8 mouse cellular contexts compared by ENCODE assay signal in the genomic region with DNA sequence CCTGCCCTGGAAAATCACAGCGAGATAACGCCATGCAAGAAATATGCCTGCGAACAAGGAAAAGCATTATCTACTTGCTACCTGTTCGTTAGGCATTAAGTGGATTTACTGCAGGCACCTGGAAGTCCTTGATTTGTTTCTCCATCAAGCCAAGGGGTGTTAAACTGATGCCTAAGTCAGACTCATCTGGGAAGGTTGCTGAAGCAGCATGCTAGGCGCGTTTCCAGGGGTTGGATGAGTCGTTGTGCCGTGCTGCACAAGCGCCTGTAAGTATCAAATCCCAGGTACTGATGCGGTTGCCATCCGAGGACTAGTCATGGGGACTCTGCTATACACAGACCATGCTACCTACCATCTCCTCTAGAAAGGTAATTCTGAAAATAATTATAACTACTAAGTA. TPM values are rescaled to one million over a fixed set of nuclear protein-coding genes. Genes with fewer than 3 reads are reported as not detected.
A peak's percentile ranks its signal among the peaks of the same experiment; 100 is the strongest.
DNase-seq lines count a peak whose midpoint lies in the region; ATAC-seq and TF ChIP-seq lines count a peak whose summit lies in the region.

No protein-coding gene starts in this region.

- H3K27me3 ChIP-seq in kidney, embryonic 15.5 days, result no peaks in the 10 kb centered on the region; the same call in 1 of the 2 replicates
- H3K27me3 ChIP-seq in forebrain, embryonic 10.5 days (ENCODE audit: poor library complexity, severe bottlenecking), result peaks cover 19% of the 10 kb centered on the region
- H3K27me3 ChIP-seq in intestine, embryonic 14.5 days (replicated peaks; ENCODE audit: control insufficient read depth, insufficient read depth, low read length), result no peaks in the 10 kb centered on the region; the same call in 1 of the 2 replicates
- no peaks in the 10 kb centered on the region for H3K27me3 ChIP-seq in midbrain, postnatal 0 days (ENCODE audit: insufficient read depth, low read length)

- no peak for DNase-seq in kidney, postnatal 14 days
- DNase-seq in forebrain, embryonic 10.5 days (ENCODE audit: extremely low spot score, low spot score), result no peak
- no peak for DNase-seq in intestine, embryonic 14.5 days (ENCODE audit: low spot score)
- no peak for DNase-seq in midbrain, postnatal 0 days (ENCODE audit: low spot score)
- DNase-seq in thymus, postnatal 0 days (ENCODE audit: low spot score), result no peak
- no peak for DNase-seq in left cerebral cortex, adult 11 months (ENCODE audit: low spot score)
- no peak for DNase-seq in kidney, adult 9 months

- H3K9me3 ChIP-seq in kidney, embryonic 15.5 days (replicated peaks), result no peaks in the 10 kb centered on the region
- H3K9me3 ChIP-seq in forebrain, embryonic 10.5 days, result peaks cover 1% of the 10 kb centered on the region; the same call in 1 of the 2 replicates
- no peaks in the 10 kb centered on the region for H3K9me3 ChIP-seq in intestine, embryonic 14.5 days (ENCODE audit: control insufficient read depth, low read length)
- no peaks in the 10 kb centered on the region for H3K9me3 ChIP-seq in midbrain, postnatal 0 days (ENCODE audit: low read length)

- H3K36me3 ChIP-seq in kidney, embryonic 15.5 days, result no peaks in the 10 kb centered on the region
- H3K36me3 ChIP-seq in forebrain, embryonic 10.5 days (replicated peaks), result no peaks in the 10 kb centered on the region
- no peaks in the 10 kb centered on the region for H3K36me3 ChIP-seq in intestine, embryonic 14.5 days (ENCODE audit: control insufficient read depth, insufficient read depth, low read length)
- no peaks in the 10 kb centered on the region for H3K36me3 ChIP-seq in midbrain, postnatal 0 days (ENCODE audit: insufficient read depth, low read length)

- H3K4me1 ChIP-seq in kidney, embryonic 15.5 days, result peaks cover 45% of the 10 kb centered on the region
- peaks cover 64% of the 10 kb centered on the region for H3K4me1 ChIP-seq in forebrain, embryonic 10.5 days
- peaks cover 4% of the 10 kb centered on the region; the same call in 1 of the 2 replicates for H3K4me1 ChIP-seq in intestine, embryonic 14.5 days (replicated peaks; ENCODE audit: control insufficient read depth, insufficient read depth, low read length)
- H3K4me1 ChIP-seq in midbrain, postnatal 0 days (ENCODE audit: insufficient read depth, low read length), result peaks cover 12% of the 10 kb centered on the region; the same call in 1 of the 2 replicates

- no peak overlapping the region for H3K9ac ChIP-seq in kidney, embryonic 15.5 days
- H3K9ac ChIP-seq in intestine, embryonic 14.5 days (ENCODE audit: low read length), result no peak overlapping the region
- 0 out of 2 replicates have a peak overlapping the region, but pooled peaks have one; percentile 96 for H3K9ac ChIP-seq in midbrain, postnatal 0 days (replicated peaks; ENCODE audit: low read length, poor library complexity, severe bottlenecking)

- WGBS in kidney, embryonic 15.5 days, result 30% methylated on average over 11 of the region's 11 CpGs
- 31% methylated on average over 11 of the region's 11 CpGs for WGBS in forebrain, embryonic 10.5 days
- WGBS in intestine, embryonic 14.5 days, result 34% methylated on average over 11 of the region's 11 CpGs
- 35% methylated on average over 11 of the region's 11 CpGs for WGBS in midbrain, postnatal 0 days

- peak overlapping the region; percentile 92 for H3K4me3 ChIP-seq in kidney, embryonic 15.5 days (replicated peaks)
- peak overlapping the region; percentile 93 for H3K4me3 ChIP-seq in forebrain, embryonic 10.5 days
- H3K4me3 ChIP-seq in intestine, embryonic 14.5 days (ENCODE audit: low read depth, low read length), result no peak overlapping the region
- peak overlapping the region; percentile 94 for H3K4me3 ChIP-seq in midbrain, postnatal 0 days (ENCODE audit: low read depth, low read length)

- no peak for TF ChIP-seq CTCF in midbrain, postnatal 0 days (IDR thresholded peaks at IDR 0.05)

- peak overlapping the region; percentile 81 for H3K4me2 ChIP-seq in kidney, embryonic 15.5 days
- H3K4me2 ChIP-seq in intestine, embryonic 14.5 days (ENCODE audit: low read length), result peak overlapping the region; percentile 53
- H3K4me2 ChIP-seq in midbrain, postnatal 0 days (ENCODE audit: low read depth, low read length, poor library complexity, severe bottlenecking), result peak overlapping the region; percentile 73

- peak overlapping the region; percentile 59 for H3K27ac ChIP-seq in kidney, embryonic 15.5 days
- H3K27ac ChIP-seq in forebrain, embryonic 10.5 days, result peak overlapping the region; percentile 95; the same call in 1 of the 2 replicates
- H3K27ac ChIP-seq in intestine, embryonic 14.5 days (ENCODE audit: low read depth), result 0 out of 2 replicates have a peak overlapping the region, but pooled peaks have one; percentile 33
- H3K27ac ChIP-seq in midbrain, postnatal 0 days (ENCODE audit: low read depth, low read length), result peak overlapping the region; percentile 91

- no peak for ATAC-seq in kidney, embryonic 15.5 days (replicated peaks; ENCODE audit: low FRiP score)
- no peak for ATAC-seq in intestine, embryonic 14.5 days (replicated peaks; ENCODE audit: low FRiP score, low TSS enrichment, low read depth)
- ATAC-seq in midbrain, postnatal 0 days (ENCODE audit: low FRiP score), result no peak

RNA-seq across cellular contexts. Expression of gene Apbb2, which starts 0.6 kb away (rescaled TPM):
- 57.5 and 65.4 TPM in 2 replicates for polyA plus RNA-seq in kidney, embryonic 15.5 days (2015; fragmentation: Nextera tagmentation; extraction: Ambion mirVana)
- polyA plus RNA-seq in forebrain, embryonic 10.5 days (2016; fragmentation: Nextera tagmentation; extraction: Ambion mirVana), result 22.9 and 28.2 TPM in 2 replicates
- polyA plus RNA-seq in intestine, embryonic 14.5 days (2014; fragmentation: Nextera tagmentation; extraction: Ambion mirVana), result 35.8 and 39.3 TPM in 2 replicates
- total RNA-seq in midbrain, postnatal 0 days (2014; rRNA removed), result 60.6 and 73.7 TPM in 2 replicates
- 66.6 and 76.0 TPM in 2 replicates for polyA plus RNA-seq in midbrain, postnatal 0 days (2015; fragmentation: Nextera tagmentation; extraction: Ambion mirVana)
- polyA plus RNA-seq in thymus, postnatal 0 days (2015; fragmentation: Nextera tagmentation; extraction: Ambion mirVana), result 7.3 and 10.6 TPM in 2 replicates

RNA-seq across cellular contexts. Expression of gene Uchl1, which starts 56.7 kb away (rescaled TPM):
- 67.5 and 94.5 TPM in 2 replicates for polyA plus RNA-seq in kidney, embryonic 15.5 days (2015; fragmentation: Nextera tagmentation; extraction: Ambion mirVana)
- polyA plus RNA-seq in forebrain, embryonic 10.5 days (2016; fragmentation: Nextera tagmentation; extraction: Ambion mirVana), result 202 and 227 TPM in 2 replicates
- polyA plus RNA-seq in intestine, embryonic 14.5 days (2014; fragmentation: Nextera tagmentation; extraction: Ambion mirVana), result 115 and 125 TPM in 2 replicates
- 1,819 and 2,069 TPM in 2 replicates for total RNA-seq in midbrain, postnatal 0 days (2014; rRNA removed)
- 2,098 and 2,247 TPM in 2 replicates for polyA plus RNA-seq in midbrain, postnatal 0 days (2015; fragmentation: Nextera tagmentation; extraction: Ambion mirVana)
- polyA plus RNA-seq in thymus, postnatal 0 days (2015; fragmentation: Nextera tagmentation; extraction: Ambion mirVana), result 3.8 and 4.3 TPM in 2 replicates

Comparison
In these comparisons a context has a peak if more than half of its experiments do, and no peak if none do; other contexts are left out.
1. H3K27ac ChIP-seq: peak in every context shown above with its lines; median percentile 95 in forebrain, embryonic 10.5 days; 91 in midbrain, postnatal 0 days; 59 in kidney, embryonic 15.5 days; 33 in intestine, embryonic 14.5 days.
2. RNA of gene Uchl1, which starts 56.7 kb away (polyA plus RNA-seq): 2,098 to 2,247 TPM in midbrain, postnatal 0 days, 202 to 227 TPM in forebrain, embryonic 10.5 days, 115 to 125 TPM in intestine, embryonic 14.5 days and 67.5 to 94.5 TPM in kidney, embryonic 15.5 days; 3.8 to 4.3 TPM in thymus, postnatal 0 days; every median in the first group is over 10 times any median in the second.
3. Peak in every context shown above with its lines, with median percentiles within 50 percentile points of each other: H3K4me2 ChIP-seq.